Mouse (Mus musculus) urinary bladder, postnatal 36 days (tissue): ENCODE results near the gene Isoc2a.
A peak's percentile ranks its signal among the peaks of the same experiment; 100 is the strongest.

ENCODE experiments used
- DNase-seq, 2 experiments: peaks; one replicate each; pipeline ENCODE4 v3.0.0; 2022; ENCODE audit warnings: low spot score in 2 of 2, mixed read lengths in 1 of 2

Gene Isoc2a

GRCm38 (mm10) chr7:4918681-4919080, 41.7 kb downstream of the Isoc2a start:
- no peak for DNase-seq

- no peak for DNase-seq
Observed at GRCm38 (mm10) chr7:4919096-4919495, 42.1 kb downstream of the Isoc2a start.

- no peak for DNase-seq
Observed at GRCm38 (mm10) chr7:4919971-4920370, 43.0 kb downstream of the Isoc2a start.

GRCm38 (mm10) chr7:4920496-4920895, 43.5 kb downstream of the Isoc2a start:
- no peak for DNase-seq

- DNase-seq = no peak
Observed at GRCm38 (mm10) chr7:4920976-4921823, 44.2 kb downstream of the Isoc2a start.

- DNase-seq = no peak
Observed at GRCm38 (mm10) chr7:4921824-4922482, 45.0 kb downstream of the Isoc2a start, which contains the start of gene Nat14. Gene Nat14, plus strand, starts transcription at chr7:4922028.

GRCm38 (mm10) chr7:4922508-4922907, 45.6 kb downstream of the Isoc2a start:
- peak in 1 of 2 experiments; percentile 36 for DNase-seq

- no peak for DNase-seq
Observed at GRCm38 (mm10) chr7:4922931-4923565, 46.1 kb downstream of the Isoc2a start.

GRCm38 (mm10) chr7:4923586-4924364, 46.8 kb downstream of the Isoc2a start:
- peak; percentile 38 to 44 for DNase-seq

- DNase-seq = no peak
Observed at GRCm38 (mm10) chr7:4924483-4924882, 47.5 kb downstream of the Isoc2a start.

- peak in 1 of 2 experiments; percentile 38 for DNase-seq
Observed at GRCm38 (mm10) chr7:4924891-4925301, 47.9 kb downstream of the Isoc2a start.

- peak in 1 of 2 experiments; percentile 40 for DNase-seq
Observed at GRCm38 (mm10) chr7:4925441-4926381, 48.8 kb downstream of the Isoc2a start, which contains the start of gene Ssc5d. Gene Ssc5d, plus strand, starts transcription at chr7:4925785.

GRCm38 (mm10) chr7:4926849-4927248, 49.9 kb downstream of the Isoc2a start:
- DNase-seq = no peak

GRCm38 (mm10) chr7:4927711-4928110, 50.8 kb downstream of the Isoc2a start:
- DNase-seq = no peak

GRCm38 (mm10) chr7:4928323-4928722, 51.4 kb downstream of the Isoc2a start:
- DNase-seq = no peak

GRCm38 (mm10) chr7:4933103-4933502, 56.1 kb downstream of the Isoc2a start:
- no peak for DNase-seq

GRCm38 (mm10) chr7:4934160-4934914, 57.4 kb downstream of the Isoc2a start:
- DNase-seq = no peak

GRCm38 (mm10) chr7:4936832-4937231, 59.9 kb downstream of the Isoc2a start:
- DNase-seq = no peak

GRCm38 (mm10) chr7:4937392-4937791, 60.4 kb downstream of the Isoc2a start:
- no peak for DNase-seq

- DNase-seq = peak; percentile 59 to 65
Observed at GRCm38 (mm10) chr7:4938456-4938855, 61.5 kb downstream of the Isoc2a start.
